Mouse (Mus musculus) liver, adult 2 months (tissue): ENCODE results near the gene Gadd45g. TPM values are rescaled to one million over a fixed set of nuclear protein-coding genes. Genes with fewer than 3 reads are reported as not detected.

Experiments
- DNase-seq: peaks from one replicate; pipeline ENCODE4 v3.0.0-alpha.2; 2011; ENCODE audit warnings: low read depth, low spot score; ENCODE audit errors: extremely low read depth
- H3K27ac ChIP-seq: fragments of 200-500 bp; replicated peaks from 2 replicates; pipeline ENCODE4 v1.5.1; 2012; ENCODE audit warnings: low read depth, mild to moderate bottlenecking, control low read depth, inconsistent platforms, low read length; ENCODE audit not compliant: insufficient read depth
- H3K27me3 ChIP-seq: fragments of 200-500 bp; 2 replicates; pipeline ENCODE4 v1.6.1; 2012; ENCODE audit warnings: mild to moderate bottlenecking, moderate library complexity, low read length, inconsistent platforms; ENCODE audit not compliant: control insufficient read depth, insufficient read depth
- H3K36me3 ChIP-seq: fragments of 200-500 bp; 2 replicates; pipeline ENCODE4 v1.6.1; 2012; ENCODE audit warnings: low read length, inconsistent platforms; ENCODE audit not compliant: control insufficient read depth, insufficient read depth
- H3K4me1 ChIP-seq: fragments of 200-500 bp; 2 replicates; pipeline ENCODE4 v1.6.1; 2011; ENCODE audit warnings: low read length; ENCODE audit not compliant: control insufficient read depth, insufficient read depth
- H3K4me3 ChIP-seq: fragments of 200-500 bp; 2 replicates; pipeline ENCODE4 v1.5.1; 2011; ENCODE audit warnings: low read depth, mild to moderate bottlenecking, control low read depth, low read length, moderate library complexity; ENCODE audit not compliant: insufficient read depth
- H3K79me2 ChIP-seq: fragments of 200-500 bp; 2 replicates; pipeline ENCODE4 v1.6.1; 2012; ENCODE audit warnings: inconsistent platforms, mild to moderate bottlenecking, low read length, moderate library complexity; ENCODE audit not compliant: control insufficient read depth, insufficient read depth
- H3K9ac ChIP-seq: fragments of 200-500 bp; 2 replicates; pipeline ENCODE4 v1.6.1; 2012; ENCODE audit warnings: low read depth, mild to moderate bottlenecking, control low read depth, inconsistent platforms, low read length
- CTCF ChIP-seq: fragments of 200-500 bp; IDR thresholded peaks from 2 replicates; pipeline ENCODE4 v1.5.1; 2011; ENCODE audit warnings: low read depth, low read length, control low read depth
- POLR2A ChIP-seq: fragments of 200-500 bp; IDR thresholded peaks from 2 replicates; pipeline ENCODE4 v1.6.1; 2011; ENCODE audit warnings: low read length, control low read depth; ENCODE audit not compliant: insufficient read depth; ENCODE audit errors: extremely low read depth
- WGBS: fragments of 180-500 bp; shearing (Covaris S2); methylation state at CpG from one replicate; pipeline ENCODE4 v1.1.7; 2018; 5-methylcytosine and 5-hydroxymethylcytosine counted together
- polyA plus RNA-seq: library from polyadenylated mRNA; depleted of rRNA; stranded (reverse); fragments of >200 nt; gene quantifications from 2 replicates; pipeline ENCODE4 v1.2.3, GENCODE M21; 2012
- total RNA-seq: library from RNA; depleted of rRNA; stranded (reverse); fragments of >200 nt; gene quantifications from 2 replicates; pipeline ENCODE4 v1.2.3, GENCODE M21; 2014

Gadd45g gene
- total and polyA plus RNA-seq, 2 experiments, result 5.9 to 7.0 TPM

- H3K36me3 ChIP-seq, result no peaks in the 10 kb centered on the region
- 0 out of 2 replicates have a peak, but pooled peaks cover 3% of the 10 kb centered on the region for H3K27me3 ChIP-seq
- no peak overlapping the region for H3K9ac ChIP-seq
- 84% methylated on average over 15 of the region's 15 CpGs for WGBS
- TF ChIP-seq POLR2A, result no peak
- no peak for DNase-seq
- no peak overlapping the region for H3K27ac ChIP-seq
- no peaks in the 10 kb centered on the region for H3K79me2 ChIP-seq
- H3K4me1 ChIP-seq, result no peaks in the 10 kb centered on the region
- H3K4me3 ChIP-seq, result no peak overlapping the region
Measured at GRCm38 (mm10) chr13:51806220-51806619, 40.3 kb upstream of the Gadd45g start.

GRCm38 (mm10) chr13:51808141-51808540 lies 38.3 kb upstream of the Gadd45g start:
- H3K4me1 ChIP-seq, result no peaks in the 10 kb centered on the region
- TF ChIP-seq CTCF (no peak), POLR2A (no peak)
- H3K36me3 ChIP-seq, result no peaks in the 10 kb centered on the region
- 64% methylated on average over 12 of the region's 12 CpGs for WGBS
- no peak overlapping the region for H3K9ac ChIP-seq
- H3K27me3 ChIP-seq, result 0 out of 2 replicates have a peak, but pooled peaks cover 3% of the 10 kb centered on the region
- no peak overlapping the region for H3K27ac ChIP-seq
- DNase-seq, result no peak
- H3K4me3 ChIP-seq, result no peak overlapping the region
- H3K79me2 ChIP-seq, result no peaks in the 10 kb centered on the region

GRCm38 (mm10) chr13:51813621-51814615 lies 32.6 kb upstream of the Gadd45g start:
- DNase-seq, result no peak
- WGBS, result 64% methylated on average over 10 of the region's 10 CpGs
- 0 out of 2 replicates have a peak, but pooled peaks cover 5% of the 10 kb centered on the region for H3K27me3 ChIP-seq
- H3K79me2 ChIP-seq, result no peaks in the 10 kb centered on the region
- no peak overlapping the region for H3K27ac ChIP-seq
- H3K9ac ChIP-seq, result no peak overlapping the region
- no peaks in the 10 kb centered on the region for H3K4me1 ChIP-seq
- H3K4me3 ChIP-seq, result no peak overlapping the region
- TF ChIP-seq POLR2A (no peak), CTCF (no peak)
- no peaks in the 10 kb centered on the region for H3K36me3 ChIP-seq

- DNase-seq, result no peak
- H3K79me2 ChIP-seq, result no peaks in the 10 kb centered on the region
- no peak overlapping the region for H3K4me3 ChIP-seq
- H3K27ac ChIP-seq, result no peak overlapping the region
- no peaks in the 10 kb centered on the region for H3K36me3 ChIP-seq
- 0 out of 2 replicates have a peak, but pooled peaks cover 3% of the 10 kb centered on the region for H3K27me3 ChIP-seq
- H3K4me1 ChIP-seq, result no peaks in the 10 kb centered on the region
- no peak overlapping the region for H3K9ac ChIP-seq
- WGBS, result 92% methylated on average over 6 of the region's 6 CpGs
- TF ChIP-seq POLR2A, result no peak
- TF ChIP-seq CTCF, result no peak
Measured at GRCm38 (mm10) chr13:51814646-51815045, 31.8 kb upstream of the Gadd45g start.

GRCm38 (mm10) chr13:51815865-51816504 lies 30.5 kb upstream of the Gadd45g start:
- 63% methylated on average over 9 of the region's 9 CpGs for whole genome bisulfite sequencing
- Histone ChIP-seq H3K36me3 (no peaks in the 10 kb centered on the region), H3K9ac (no peak overlapping the region), H3K4me3 (no peak overlapping the region), H3K79me2 (no peaks in the 10 kb centered on the region), H3K27ac (no peak overlapping the region), H3K4me1 (no peaks in the 10 kb centered on the region), H3K27me3 (0 out of 2 replicates have a peak, but pooled peaks cover 3% of the 10 kb centered on the region)
- TF ChIP-seq CTCF, result no peak
- no peak for TF ChIP-seq POLR2A
- no peak for DNase-seq
